Mouse (Mus musculus): ENCODE measurements around the gene Nav3.
"Not testable (repeated sequence)": the region's sequence is repeated elsewhere in the genome, so short reads cannot be mapped to it uniquely, and the experiment has no call there.

Gene Nav3

DNA sequence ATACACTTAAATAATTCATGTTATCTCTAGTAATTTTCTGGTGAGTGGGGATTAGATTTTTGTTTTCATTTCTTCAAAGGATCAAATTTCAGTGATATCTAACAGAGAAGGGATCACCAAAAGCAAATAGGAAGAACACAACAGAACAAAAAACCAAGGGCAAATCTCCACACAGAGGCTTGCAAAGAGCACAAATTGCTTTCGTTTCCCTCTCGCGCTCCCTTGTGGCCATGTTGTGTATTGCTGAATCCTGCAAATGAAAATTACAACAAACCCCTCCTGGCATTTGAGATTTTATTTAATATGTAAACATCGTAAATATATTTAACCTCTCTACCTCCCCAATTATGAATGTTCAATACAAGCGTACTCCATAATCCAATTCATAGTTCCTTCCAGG lies 370.8 kb downstream of the Nav3 start:
- in situ Hi-C loops (cut with MboI, MseI), result no loop called here

- in situ Hi-C loops (cut with MboI, MseI), result no loop called here
Observed at GRCm38 (mm10) chr10:110076575-110076974, 379.4 kb downstream of the Nav3 start.

- in situ Hi-C loops (cut with MboI, MseI), result no loop called here
Observed at GRCm38 (mm10) chr10:110072355-110072754, 383.6 kb downstream of the Nav3 start.

DNA sequence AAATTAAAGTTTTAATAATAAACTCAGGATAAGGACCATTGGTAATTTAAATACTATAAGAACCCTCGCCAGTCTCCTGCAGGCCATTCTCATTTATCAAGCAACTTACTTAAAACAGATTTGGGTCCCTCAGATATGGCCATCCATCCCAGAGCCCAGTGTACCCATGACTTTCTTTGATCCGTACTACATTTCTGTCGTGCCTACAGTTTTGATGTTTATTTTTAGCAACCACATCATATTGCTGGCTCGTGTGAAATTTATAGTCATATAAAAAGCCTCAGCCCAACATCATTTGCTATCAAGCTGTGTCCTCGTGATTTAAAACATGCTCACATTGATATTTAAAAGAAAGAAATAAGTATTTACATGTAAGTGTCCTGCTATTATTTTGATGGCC lies 394.8 kb downstream of the Nav3 start:
- in situ Hi-C loops (cut with MboI, MseI), result no loop called here

GRCm38 (mm10) chr10:110037547-110037946 lies 418.5 kb downstream of the Nav3 start:
- in situ Hi-C loops (cut with MboI, MseI), result no loop called here

DNA sequence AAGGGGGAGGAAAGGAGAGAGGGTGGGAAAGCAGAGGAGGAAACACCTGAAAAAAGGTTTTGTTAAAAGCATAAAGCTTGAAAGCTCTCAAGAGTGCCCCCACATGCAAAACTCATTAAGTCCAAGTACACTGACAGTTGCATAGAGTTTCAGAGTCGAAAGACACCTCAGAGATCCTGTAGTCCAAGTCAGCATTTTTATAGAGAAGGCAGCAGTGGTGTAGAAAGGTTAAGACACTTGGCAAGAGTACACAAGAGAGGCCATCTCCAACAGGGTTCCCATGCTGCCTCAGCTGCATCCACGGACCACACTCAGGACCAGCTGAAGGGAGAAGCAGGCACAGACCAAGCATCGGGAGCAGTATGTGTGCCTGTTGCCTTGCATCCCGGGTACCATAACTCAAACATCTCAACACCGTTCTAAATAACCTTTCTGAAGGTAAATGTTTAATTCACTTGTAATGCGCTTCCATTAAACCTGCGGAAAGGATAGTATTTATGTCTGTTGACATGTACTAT lies 421.4 kb downstream of the Nav3 start:
- in situ Hi-C loops (cut with MboI, MseI), result no loop called here

DNA sequence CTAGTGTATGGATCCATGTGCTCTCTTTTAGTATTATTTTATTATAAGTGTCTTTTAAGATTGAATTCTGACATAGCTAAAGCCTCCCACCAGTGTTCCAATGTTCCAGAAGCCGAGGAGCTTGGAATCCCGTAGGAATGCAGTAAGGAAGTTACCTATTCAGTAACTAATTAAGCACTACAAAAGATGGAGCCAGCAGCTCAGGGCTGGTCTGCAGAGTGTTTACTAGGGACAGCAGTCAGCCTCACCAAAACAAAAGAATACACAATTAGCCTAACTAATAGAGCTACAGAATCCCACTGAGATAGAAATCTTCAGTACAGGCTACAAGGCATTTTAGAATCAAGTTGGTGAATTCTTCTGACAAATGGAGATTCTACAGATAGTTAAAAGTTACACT lies 431.1 kb downstream of the Nav3 start:
- in situ Hi-C loops (cut with MboI, MseI), result not testable (repeated sequence)

DNA sequence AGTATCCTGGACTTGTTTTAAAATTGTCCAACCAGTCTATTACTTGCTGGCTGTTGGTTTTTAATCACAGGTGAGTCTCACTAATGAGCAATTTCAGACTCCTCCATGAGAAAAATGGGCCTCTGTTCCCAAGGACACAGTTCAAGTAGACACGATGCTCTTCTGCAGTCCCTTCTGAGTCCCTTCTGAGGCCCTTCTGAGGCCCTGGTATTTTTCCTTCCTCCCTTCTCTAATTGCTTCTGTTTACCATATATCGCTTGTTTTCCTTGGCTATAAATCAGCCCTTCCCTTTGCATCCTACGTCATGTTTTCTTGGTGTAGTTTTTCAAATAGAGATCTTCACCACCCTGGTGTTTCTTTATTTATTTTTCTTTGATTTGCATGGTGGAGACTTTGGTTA lies 433.9 kb downstream of the Nav3 start:
- in situ Hi-C loops (cut with MboI, MseI), result no loop called here

GRCm38 (mm10) chr10:110019266-110019866 lies 436.6 kb downstream of the Nav3 start:
- in situ Hi-C loops (cut with MboI, MseI), result no loop called here

DNA sequence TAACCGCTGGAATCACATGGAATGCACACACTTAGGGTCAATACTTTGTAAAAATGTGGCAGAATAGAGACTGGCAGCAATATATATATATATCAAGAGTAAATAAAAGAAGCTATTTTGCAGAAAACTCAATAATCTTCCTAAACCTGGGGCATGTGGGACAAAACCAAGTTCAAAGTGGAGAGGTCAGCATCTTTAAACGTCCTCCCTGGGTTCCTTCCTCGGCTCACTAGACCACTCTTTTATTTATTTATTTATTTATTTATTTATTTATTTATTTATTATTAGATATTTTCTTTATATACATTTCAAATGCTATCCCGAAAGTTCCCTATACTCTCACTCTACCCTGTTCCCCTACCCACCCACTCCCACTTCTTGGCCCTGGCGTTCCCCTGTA lies 454.7 kb downstream of the Nav3 start:
- in situ Hi-C loops (cut with MboI, MseI), result not testable (repeated sequence)

DNA sequence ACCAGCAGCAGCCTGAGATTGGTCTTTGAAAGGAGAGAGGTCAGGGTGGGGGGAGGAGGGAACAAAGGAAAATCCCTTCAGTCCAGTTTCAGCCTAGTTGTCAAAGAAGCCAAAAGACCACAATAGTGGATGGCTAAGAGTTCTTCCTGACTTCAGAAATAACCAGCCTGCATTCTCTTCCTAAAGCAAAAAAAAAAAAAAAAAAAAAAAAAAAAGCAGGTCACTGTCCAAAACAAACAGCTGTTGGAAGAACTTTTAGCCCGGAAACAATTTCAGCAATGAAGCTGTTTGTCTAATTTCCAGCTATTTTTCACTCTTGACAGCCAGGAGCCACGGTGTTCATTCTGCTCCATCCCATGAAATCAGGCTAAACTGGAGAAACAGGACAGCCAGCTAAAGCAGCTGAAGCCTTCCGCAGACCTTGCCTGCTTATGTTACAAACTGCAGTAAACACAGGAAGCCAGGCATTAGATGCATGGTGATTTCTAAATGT lies 455.2 kb downstream of the Nav3 start:
- in situ Hi-C loops (cut with MboI, MseI), result no loop called here

GRCm38 (mm10) chr10:109999904-110000303 lies 456.1 kb downstream of the Nav3 start:
- in situ Hi-C loops (cut with MboI, MseI), result no loop called here

DNA sequence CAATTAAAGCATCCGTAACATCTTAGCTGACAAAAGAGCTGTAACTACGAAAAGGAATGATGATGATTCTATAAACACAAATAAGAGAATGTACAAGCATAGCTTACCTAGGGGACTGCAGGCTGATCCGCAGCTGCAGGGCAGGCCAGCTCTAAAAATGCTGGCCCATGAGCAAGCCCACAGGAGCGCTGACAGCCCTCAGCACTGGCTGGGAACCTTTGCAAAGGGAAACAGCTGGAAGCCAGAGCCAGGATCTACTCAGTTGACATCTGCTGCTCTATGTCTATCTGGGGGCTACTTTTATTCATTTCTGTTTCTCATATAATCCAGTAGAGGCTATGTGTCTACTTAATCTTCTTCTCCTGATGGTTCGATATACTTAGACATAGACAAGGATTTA lies 461.7 kb downstream of the Nav3 start:
- in situ Hi-C loops (cut with MboI, MseI), result no loop called here

DNA sequence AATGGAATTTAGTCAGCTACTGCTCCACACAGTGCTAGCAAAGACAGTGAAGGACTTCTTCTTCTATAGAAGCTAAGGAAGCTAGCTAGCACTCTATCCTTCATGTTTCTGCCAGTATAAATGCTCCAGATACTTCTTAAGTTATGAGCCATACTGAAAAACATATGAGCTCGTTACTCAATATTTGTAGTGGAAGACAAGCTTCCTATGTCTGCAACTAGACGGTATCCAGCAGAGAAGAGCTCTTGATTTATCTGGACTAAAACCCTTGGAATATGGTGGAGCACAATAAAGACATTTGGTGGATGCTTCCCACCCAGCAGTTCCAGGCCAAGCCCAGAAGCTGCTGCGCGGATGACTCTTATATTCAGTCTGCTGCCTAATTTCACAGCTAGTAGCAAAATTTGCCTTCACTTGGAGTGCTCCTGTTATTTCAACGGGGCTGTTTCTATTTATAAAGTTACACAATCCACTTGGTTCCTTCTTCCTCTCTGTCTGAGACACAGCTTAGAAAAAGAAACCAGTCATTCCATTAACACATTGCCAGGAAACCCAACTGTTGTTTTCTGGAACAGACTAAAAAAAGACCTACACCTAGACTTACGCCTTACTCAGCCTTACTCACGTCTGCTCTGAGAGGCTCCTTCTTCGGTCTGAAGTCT lies 470.0 kb downstream of the Nav3 start:
- in situ Hi-C loops (cut with MboI, MseI), result no loop called here

GRCm38 (mm10) chr10:109976351-109976750 lies 479.7 kb downstream of the Nav3 start:
- in situ Hi-C loops (cut with MboI, MseI), result no loop called here

DNA sequence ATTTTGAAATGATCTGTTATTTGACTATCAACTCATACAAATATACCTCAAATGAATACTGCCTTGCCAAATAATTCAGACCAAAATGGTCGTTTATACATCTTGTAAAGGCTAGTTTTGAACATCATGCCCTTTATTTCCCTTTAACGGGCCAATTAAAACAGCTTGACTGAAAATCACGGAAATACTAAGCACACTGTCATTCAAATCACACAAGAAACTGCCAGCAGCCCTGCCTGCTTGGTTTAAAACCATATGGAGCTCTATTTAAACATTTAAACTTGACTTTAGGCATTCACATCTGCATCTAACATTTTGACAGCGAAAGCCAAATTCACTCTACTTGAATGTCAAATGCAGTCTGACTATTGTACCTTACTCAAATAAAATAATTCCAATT lies 481.8 kb downstream of the Nav3 start:
- in situ Hi-C loops (cut with MboI, MseI), result no loop called here

DNA sequence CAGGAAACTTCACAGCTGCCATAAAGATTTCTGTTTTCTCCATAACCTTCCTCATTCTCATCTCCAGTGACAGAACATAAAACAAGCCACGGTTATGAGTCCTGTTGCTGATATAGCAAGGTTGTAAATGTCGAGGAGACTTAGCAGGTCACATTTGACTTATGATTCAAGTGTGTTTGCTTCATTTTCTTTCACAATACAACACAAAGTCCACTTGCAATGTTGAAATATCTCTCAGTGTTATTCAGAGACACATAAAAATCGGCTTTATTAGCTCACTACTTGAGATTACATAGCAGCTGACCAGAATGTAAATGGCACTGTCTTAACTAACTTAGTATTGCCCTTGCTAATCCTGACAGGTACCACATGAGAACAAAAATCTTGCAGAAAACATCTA lies 482.5 kb downstream of the Nav3 start:
- in situ Hi-C loops (cut with MboI, MseI), result no loop called here

DNA sequence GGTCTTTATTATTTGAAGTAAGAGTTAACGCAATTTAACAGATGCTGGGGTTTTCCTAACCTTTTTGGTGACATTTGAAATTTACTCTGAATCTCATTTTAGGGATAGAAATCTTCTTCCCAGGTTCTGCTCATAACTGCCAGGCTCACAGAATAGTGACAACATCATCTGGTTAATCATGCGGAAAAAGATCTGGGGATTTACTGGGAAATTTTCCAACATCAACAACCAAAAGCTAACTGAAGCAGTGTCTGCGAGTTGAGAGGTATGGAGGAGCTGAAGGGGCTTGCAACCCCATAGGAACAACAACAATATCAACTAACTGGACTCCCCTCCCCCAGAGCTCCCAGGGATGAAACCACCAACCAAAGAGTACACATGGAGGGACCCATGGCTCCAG lies 505.7 kb downstream of the Nav3 start:
- in situ Hi-C loops (cut with MboI, MseI), result loop anchor here in 1 of 2 experiments (10.0 kb wide), 1 partner anchor 1275 kb away; no protein-coding TSS in a partner anchor

GRCm38 (mm10) chr10:109929319-109929622 lies 526.7 kb downstream of the Nav3 start:
- in situ Hi-C loops (cut with MboI, MseI), result no loop called here

- in situ Hi-C loops (cut with MboI, MseI), result no loop called here
Observed at GRCm38 (mm10) chr10:109928547-109929318, 527.3 kb downstream of the Nav3 start.

GRCm38 (mm10) chr10:109926149-109926548 lies 529.9 kb downstream of the Nav3 start:
- in situ Hi-C loops (cut with MboI, MseI), result no loop called here

- in situ Hi-C loops (cut with MboI, MseI), result no loop called here
Observed at GRCm38 (mm10) chr10:109924136-109924535, 531.9 kb downstream of the Nav3 start.

- in situ Hi-C loops (cut with MboI, MseI), result no loop called here
Observed at GRCm38 (mm10) chr10:109921368-109921767, 534.6 kb downstream of the Nav3 start.
